Mouse (Mus musculus): ENCODE measurements at regions not wholly inside any gene's neighbourhood (a gene's known extent, or its start where the extent isn't known, plus 50 kb on each side); places are given as distances from the start of the nearest gene placed in this dataset.

GRCm38 (mm10) chr3:149509178-149509577, 518.8 kb upstream of the Adgrl2 start:
- no peak for DNase-seq (ENCODE audit: extremely low read depth, low read depth, low spot score)

GRCm38 (mm10) chr3:149508671-149509070, 518.3 kb upstream of the Adgrl2 start:
- no peak for DNase-seq (ENCODE audit: extremely low read depth, low read depth, low spot score)

GRCm38 (mm10) chr3:149505692-149506091, 515.3 kb upstream of the Adgrl2 start:
- DNase-seq (ENCODE audit: extremely low read depth, low read depth, low spot score) = no peak

DNA sequence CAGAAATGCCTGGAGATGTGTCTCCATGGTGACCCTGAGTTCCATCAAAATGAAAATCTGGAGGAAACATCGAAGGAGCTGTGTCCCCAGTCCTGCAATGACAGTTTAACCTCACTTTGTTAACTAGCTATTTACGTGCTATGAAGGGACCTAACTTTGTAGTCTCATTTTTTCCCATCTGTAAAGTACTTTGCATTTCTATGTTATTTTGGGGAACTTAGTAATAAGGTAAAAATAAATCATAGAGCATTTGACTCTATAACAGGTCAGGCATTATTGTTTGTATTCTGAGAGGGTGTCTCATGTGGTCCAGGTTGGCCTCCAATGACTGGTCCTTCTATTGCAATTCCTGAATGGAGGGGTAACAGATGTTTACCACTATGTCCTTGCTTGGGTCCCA, 513.6 kb upstream of the Adgrl2 start:
- DNase-seq (ENCODE audit: extremely low read depth, low read depth, low spot score) = no peak

- no peak for DNase-seq (ENCODE audit: extremely low read depth, low read depth, low spot score)
Measured at GRCm38 (mm10) chr3:149500130-149500529, 509.8 kb upstream of the Adgrl2 start.

DNA sequence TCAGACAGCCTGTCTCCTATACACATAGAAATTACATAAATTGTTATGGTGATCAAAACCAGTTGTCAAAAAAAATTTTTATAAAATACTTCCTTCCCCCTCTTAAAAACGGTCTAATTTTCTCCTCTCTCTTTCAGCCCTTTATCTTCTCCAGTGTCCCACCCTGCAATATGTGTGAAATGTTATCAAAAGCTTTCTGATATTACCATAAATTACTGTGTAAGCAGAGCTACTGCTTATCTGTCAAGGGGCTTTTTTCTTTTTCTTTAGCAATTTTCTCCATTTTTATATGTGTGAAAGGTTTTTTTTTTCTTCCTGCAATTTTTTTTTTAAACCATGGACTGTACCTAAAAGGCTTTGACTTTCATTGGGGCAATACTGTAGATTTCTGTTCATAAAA, 508.4 kb upstream of the Adgrl2 start:
- no peak for DNase-seq (ENCODE audit: extremely low read depth, low read depth, low spot score)

- DNase-seq (ENCODE audit: extremely low read depth, low read depth, low spot score) = no peak
Measured at GRCm38 (mm10) chr3:149496829-149497471, 506.6 kb upstream of the Adgrl2 start.

- DNase-seq (ENCODE audit: extremely low read depth, low read depth, low spot score) = no peak
Measured at GRCm38 (mm10) chr3:149496122-149496521, 505.8 kb upstream of the Adgrl2 start.

GRCm38 (mm10) chr3:149488147-149488546, 497.8 kb upstream of the Adgrl2 start:
- no peak for DNase-seq (ENCODE audit: extremely low read depth, low read depth, low spot score)

DNA sequence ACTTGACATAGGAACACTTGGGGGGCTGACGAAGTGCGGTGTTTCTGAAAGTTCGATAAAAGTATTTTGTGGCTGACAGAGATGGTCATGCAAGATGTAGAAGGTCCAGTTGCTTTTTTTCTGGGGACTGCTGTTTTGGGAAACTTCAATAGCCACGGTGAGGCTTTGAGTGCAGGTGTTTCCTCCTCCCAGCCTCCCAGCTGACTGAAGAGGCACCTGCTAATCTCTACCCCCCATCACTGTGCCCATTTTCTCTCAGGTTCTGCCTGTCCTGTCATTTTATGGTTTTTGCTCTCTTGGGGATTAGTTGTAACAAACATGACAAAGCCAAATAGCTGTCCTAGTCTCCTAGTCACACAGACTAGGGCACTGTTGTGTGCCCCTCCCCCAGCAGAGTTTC, 495.1 kb upstream of the Adgrl2 start:
- DNase-seq (ENCODE audit: extremely low read depth, low read depth, low spot score) = no peak

DNA sequence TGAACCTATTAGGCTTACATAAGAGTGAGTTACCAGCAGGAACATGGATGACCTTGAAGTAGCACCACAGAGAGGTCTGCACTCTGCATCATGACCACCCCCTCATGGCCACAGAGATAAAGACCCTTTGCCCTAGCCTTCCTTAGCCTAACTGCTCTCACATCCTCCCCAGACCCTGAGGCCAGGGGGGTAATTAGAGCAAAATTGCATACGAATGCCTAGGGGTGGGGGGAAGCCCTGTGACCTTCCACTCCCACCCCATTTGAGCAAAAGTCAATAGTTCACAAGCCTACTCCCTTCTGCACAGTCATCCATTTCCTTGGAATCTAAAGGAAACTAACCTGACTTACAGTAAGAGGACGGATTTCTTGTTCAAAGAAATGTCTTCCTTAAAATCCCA, 494.0 kb upstream of the Adgrl2 start:
- DNase-seq (ENCODE audit: extremely low read depth, low read depth, low spot score) = no peak

- peak; percentile 66 for DNase-seq (ENCODE audit: extremely low read depth, low read depth, low spot score)
Measured at GRCm38 (mm10) chr3:149476151-149476550, 485.8 kb upstream of the Adgrl2 start.

GRCm38 (mm10) chr3:149466973-149467372, 476.6 kb upstream of the Adgrl2 start:
- DNase-seq (ENCODE audit: extremely low read depth, low read depth, low spot score) = no peak

DNA sequence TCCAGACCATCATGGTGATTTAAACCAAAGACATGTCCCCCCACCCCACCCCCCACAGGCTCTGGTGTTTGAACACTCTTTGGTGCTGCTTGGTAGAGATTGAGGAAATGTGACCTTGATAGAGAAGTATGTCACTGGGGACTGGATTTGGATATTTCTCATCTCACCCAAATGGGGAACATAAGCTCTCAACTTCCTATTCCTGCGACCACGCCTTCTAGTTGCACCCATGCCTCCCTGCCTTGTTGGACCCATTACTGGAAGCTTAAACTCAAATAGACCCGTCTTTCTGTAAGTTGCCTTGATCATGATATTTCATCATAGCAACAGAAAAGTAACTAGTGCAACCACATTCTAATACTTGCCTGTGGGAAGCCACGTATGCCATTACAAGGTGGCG, 474.2 kb upstream of the Adgrl2 start:
- DNase-seq (ENCODE audit: extremely low read depth, low read depth, low spot score) = no peak

DNA sequence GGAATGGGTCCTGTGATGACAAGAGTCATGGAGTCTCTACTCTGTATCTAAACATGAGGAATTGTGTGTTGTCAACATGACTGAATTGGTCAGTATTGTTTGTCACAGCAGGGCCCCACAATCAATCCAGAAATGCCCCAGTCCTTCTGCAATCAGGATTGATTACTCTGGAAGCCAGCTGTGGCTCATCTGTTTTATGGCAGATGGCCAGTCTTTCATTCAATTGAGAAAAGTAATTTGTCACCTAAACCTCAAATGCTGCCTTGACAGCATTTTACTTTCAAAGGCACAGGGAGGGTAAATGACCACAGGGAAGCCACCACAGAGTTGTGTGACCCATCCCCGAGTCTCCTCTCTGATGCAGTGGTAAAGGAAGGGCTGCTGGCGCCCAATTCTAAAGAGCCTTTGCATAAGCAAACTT, 471.8 kb upstream of the Adgrl2 start:
- DNase-seq (ENCODE audit: extremely low read depth, low read depth, low spot score) = no peak

GRCm38 (mm10) chr3:149461613-149462012, 471.3 kb upstream of the Adgrl2 start:
- no peak for DNase-seq (ENCODE audit: extremely low read depth, low read depth, low spot score)

- no peak for DNase-seq (ENCODE audit: extremely low read depth, low read depth, low spot score)
Measured at GRCm38 (mm10) chr3:149449376-149449775, 459.0 kb upstream of the Adgrl2 start.

GRCm38 (mm10) chr3:149445991-149446564, 455.7 kb upstream of the Adgrl2 start:
- DNase-seq (ENCODE audit: extremely low read depth, low read depth, low spot score) = no peak

GRCm38 (mm10) chr3:149444854-149445577, 454.7 kb upstream of the Adgrl2 start:
- no peak for DNase-seq (ENCODE audit: extremely low read depth, low read depth, low spot score)

GRCm38 (mm10) chr3:149444377-149444776, 454.0 kb upstream of the Adgrl2 start:
- DNase-seq (ENCODE audit: extremely low read depth, low read depth, low spot score) = no peak

GRCm38 (mm10) chr3:149441227-149441626, 450.9 kb upstream of the Adgrl2 start:
- DNase-seq (ENCODE audit: extremely low read depth, low read depth, low spot score) = no peak

- DNase-seq (ENCODE audit: extremely low read depth, low read depth, low spot score) = no peak
Measured at GRCm38 (mm10) chr3:149437763-149438162, 447.4 kb upstream of the Adgrl2 start.
